Mouse (Mus musculus) G1E (cell line): ENCODE results near the gene Zfp398. TPM values are rescaled to one million over a fixed set of nuclear protein-coding genes. Genes with fewer than 3 reads are reported as not detected.

Experiments
- ATAC-seq: 2 replicates; pipeline ENCODE4 v1.8.0; 2016; ENCODE audit warnings: mild to moderate bottlenecking; ENCODE audit not compliant: insufficient number of reproducible peaks, poor library complexity, low FRiP score, severe bottlenecking; ENCODE audit errors: extremely low read depth
- DNase-seq: peaks from one replicate; pipeline ENCODE4 v3.0.0; 2012; ENCODE audit warnings: low spot score
- H3K27me3 ChIP-seq: 2 replicates; pipeline ENCODE4 v1.6.1; 2012; ENCODE audit warnings: mild to moderate bottlenecking, low read length, inconsistent platforms; ENCODE audit not compliant: insufficient read depth
- H3K36me3 ChIP-seq: replicated peaks from 2 replicates; pipeline ENCODE3; 2012; ENCODE audit warnings: mild to moderate bottlenecking, inconsistent platforms
- H3K4me1 ChIP-seq: 2 replicates; pipeline ENCODE4 v1.6.1; 2012; ENCODE audit warnings: low read depth, low read length, inconsistent platforms, mixed read lengths; ENCODE audit not compliant: insufficient read depth
- H3K4me3 ChIP-seq: 2 replicates; pipeline ENCODE4 v1.5.1; 2012; ENCODE audit warnings: low read depth, mild to moderate bottlenecking, inconsistent platforms, low read length, moderate library complexity, mixed read lengths
- H3K9me3 ChIP-seq: replicated peaks from 2 replicates; pipeline ENCODE4 v1.6.1; 2012; ENCODE audit warnings: inconsistent platforms
- CTCF ChIP-seq: IDR thresholded peaks from 2 replicates; pipeline ENCODE4 v1.5.1; 2012; ENCODE audit warnings: low read depth, low read length, inconsistent platforms, mixed read lengths
- GATA1 ChIP-seq: IDR thresholded peaks from 2 replicates; pipeline ENCODE4 v1.6.1; 2012; ENCODE audit warnings: borderline replicate concordance, low read length, inconsistent platforms, mixed read lengths
- GATA2 ChIP-seq: IDR thresholded peaks from 2 replicates; pipeline ENCODE4 v1.6.1; 2012; ENCODE audit warnings: low read depth, low read length, inconsistent platforms, borderline replicate concordance
- POLR2AphosphoS5 ChIP-seq: IDR thresholded peaks from 2 replicates; pipeline ENCODE4 v1.6.1; 2012; ENCODE audit warnings: low read depth, low read length, inconsistent platforms; ENCODE audit not compliant: insufficient replicate concordance
- TAL1 ChIP-seq: conservative IDR thresholded peaks from 2 replicates; pipeline ENCODE4 v1.6.1; 2012; ENCODE audit warnings: low read depth, low read length, inconsistent platforms, mixed read lengths
- polyA plus RNA-seq: library from polyadenylated mRNA; stranded (reverse); fragments of >175 nt; gene quantifications from 2 replicates; pipeline ENCODE4 v1.2.3, GENCODE M21; 2012
- total RNA-seq, 2 experiments: library from RNA; stranded (forward) in 1 of 2; stranded (reverse) in 1 of 2; fragments of 200-1000 nt in 1 of 2; fragments of >200 nt in 1 of 2; fragmentation: Nextera tagmentation in 1 of 2; gene quantifications; 2 replicates each; pipeline ENCODE4 v1.2.3; 2014 to 2017

Gene Zfp398
- total and polyA plus RNA-seq, 3 experiments: 4.6 to 27.5 (median 15.7) TPM

DNA sequence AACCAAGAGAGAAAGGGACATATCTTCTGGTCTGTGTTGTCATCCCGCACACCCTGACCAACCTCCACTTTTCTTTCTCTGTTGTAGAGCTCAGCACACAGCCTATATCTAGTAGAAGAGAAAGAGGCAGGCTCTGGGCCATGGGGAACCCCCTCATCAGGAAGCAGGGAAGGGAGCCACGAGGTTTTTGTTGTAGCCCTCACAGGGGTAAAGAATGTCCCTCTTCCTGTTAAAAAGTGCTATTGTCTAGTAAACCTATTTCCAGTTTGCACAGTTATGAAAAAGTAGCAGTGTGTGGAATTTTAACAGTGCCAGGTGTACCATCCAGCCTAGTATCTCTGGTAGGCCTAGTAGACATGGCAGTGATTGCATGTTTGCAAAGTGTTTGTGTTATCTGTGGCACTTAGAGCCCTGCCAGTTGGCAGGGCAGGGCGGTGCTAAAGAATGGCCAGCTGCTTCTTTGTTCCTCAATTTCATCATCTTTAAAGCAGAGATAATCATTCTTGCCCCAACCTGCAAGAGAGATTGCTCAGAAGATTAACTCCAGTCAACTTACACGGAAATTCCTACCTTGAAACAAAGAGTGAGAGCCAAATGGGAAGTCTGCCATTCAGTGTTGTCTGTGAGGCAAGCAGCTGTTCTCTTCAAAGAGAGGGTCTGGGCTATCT, 43.7 kb downstream of the Zfp398 start:
- ATAC-seq (no peak), DNase-seq (peak; percentile 15)
- no peak overlapping the region for H3K4me3 ChIP-seq
- H3K9me3 ChIP-seq: no peaks in the 10 kb centered on the region
- H3K27me3 ChIP-seq: no peaks in the 10 kb centered on the region
- peaks cover 29% of the 10 kb centered on the region for H3K4me1 ChIP-seq
- TF ChIP-seq GATA2 (no peak), CTCF (no peak), POLR2AphosphoS5 (no peak), GATA1 (no peak), TAL1 (no peak)
- peaks cover 50% of the 10 kb centered on the region for H3K36me3 ChIP-seq

DNA sequence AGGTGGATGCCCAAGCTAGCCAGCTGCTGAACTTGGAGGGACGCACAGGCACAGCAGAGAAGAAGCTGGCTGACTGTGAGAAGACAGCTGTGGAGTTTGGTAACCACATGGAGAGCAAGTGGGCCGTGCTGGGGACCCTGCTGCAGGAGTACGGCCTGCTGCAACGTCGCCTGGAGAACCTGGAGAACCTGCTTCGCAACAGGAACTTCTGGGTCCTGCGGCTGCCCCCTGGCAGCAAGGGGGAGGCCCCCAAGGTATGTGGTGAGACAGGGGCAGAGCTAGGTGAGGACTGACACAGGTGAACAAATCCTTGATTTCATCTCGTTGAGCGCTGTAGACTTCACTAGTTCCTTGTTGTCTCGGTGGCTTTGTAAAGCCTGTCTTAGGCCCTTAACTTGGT, 44.7 kb downstream of the Zfp398 start:
- ATAC-seq: no peak
- no peaks in the 10 kb centered on the region for H3K27me3 ChIP-seq
- peaks cover 60% of the 10 kb centered on the region for H3K36me3 ChIP-seq
- no peak for TF ChIP-seq POLR2AphosphoS5
- TF ChIP-seq GATA1: no peak
- no peak for TF ChIP-seq GATA2
- TF ChIP-seq CTCF: no peak
- no peak for TF ChIP-seq TAL1
- no peak overlapping the region for H3K4me3 ChIP-seq
- DNase-seq: no peak
- H3K9me3 ChIP-seq: no peaks in the 10 kb centered on the region
- H3K4me1 ChIP-seq: peaks cover 29% of the 10 kb centered on the region

GRCm38 (mm10) chr6:47888812-47889383, 53.4 kb downstream of the Zfp398 start:
- no peak for DNase-seq
- Histone ChIP-seq H3K4me3 (no peak overlapping the region), H3K9me3 (no peaks in the 10 kb centered on the region), H3K27me3 (no peaks in the 10 kb centered on the region), H3K36me3 (peaks cover 92% of the 10 kb centered on the region), H3K4me1 (0 out of 2 replicates have a peak, but pooled peaks cover 3% of the 10 kb centered on the region)
- ATAC-seq: no peak
- TF ChIP-seq TAL1: no peak
- no peak for TF ChIP-seq GATA2
- no peak for TF ChIP-seq CTCF
- no peak for TF ChIP-seq GATA1
- TF ChIP-seq POLR2AphosphoS5: no peak

DNA sequence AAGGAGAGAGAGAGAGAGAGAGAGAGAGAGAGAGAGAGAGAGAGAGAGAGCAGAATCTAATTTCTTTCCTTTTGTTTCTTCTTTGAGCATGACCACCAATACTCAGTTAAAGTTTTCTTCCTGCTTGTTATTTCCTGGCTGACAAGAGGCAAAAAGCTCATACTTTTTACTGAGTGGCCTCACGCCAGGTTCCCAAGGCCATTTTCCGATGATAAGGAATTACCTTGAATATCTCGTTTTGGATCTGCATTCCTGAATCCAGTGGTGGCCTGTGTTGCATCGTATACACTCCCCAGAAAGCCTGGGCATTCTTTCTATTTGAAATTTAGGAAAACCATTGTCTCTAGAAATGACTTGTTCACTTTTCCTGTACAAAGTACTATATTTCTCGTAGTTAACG, 64.0 kb downstream of the Zfp398 start:
- peaks cover 64% of the 10 kb centered on the region for H3K36me3 ChIP-seq
- H3K9me3 ChIP-seq: peaks cover 4% of the 10 kb centered on the region
- no peak for TF ChIP-seq TAL1
- no peak for TF ChIP-seq CTCF
- no peak for TF ChIP-seq GATA2
- TF ChIP-seq GATA1: no peak
- TF ChIP-seq POLR2AphosphoS5: no peak
- DNase-seq (no peak), ATAC-seq (no peak)
- no peaks in the 10 kb centered on the region for H3K4me1 ChIP-seq
- no peak overlapping the region for H3K4me3 ChIP-seq
- no peaks in the 10 kb centered on the region for H3K27me3 ChIP-seq

GRCm38 (mm10) chr6:47903587-47903986, 68.1 kb downstream of the Zfp398 start:
- H3K27me3 ChIP-seq: no peaks in the 10 kb centered on the region
- H3K36me3 ChIP-seq: peaks cover 90% of the 10 kb centered on the region
- DNase-seq: no peak
- H3K4me3 ChIP-seq: no peak overlapping the region
- no peak for ATAC-seq
- H3K4me1 ChIP-seq: no peaks in the 10 kb centered on the region
- no peak for TF ChIP-seq TAL1
- TF ChIP-seq POLR2AphosphoS5: no peak
- no peak for TF ChIP-seq GATA2
- no peak for TF ChIP-seq GATA1
- TF ChIP-seq CTCF: no peak
- H3K9me3 ChIP-seq: peaks cover 13% of the 10 kb centered on the region

GRCm38 (mm10) chr6:47904361-47904760, 68.9 kb downstream of the Zfp398 start:
- ATAC-seq: no peak
- Histone ChIP-seq H3K4me1 (no peaks in the 10 kb centered on the region), H3K9me3 (peaks cover 13% of the 10 kb centered on the region), H3K4me3 (peak overlapping the region; percentile 0; the same call in 1 of the 2 replicates), H3K27me3 (no peaks in the 10 kb centered on the region), H3K36me3 (peaks cover 88% of the 10 kb centered on the region)
- DNase-seq: no peak
- TF ChIP-seq CTCF (no peak), GATA1 (no peak), GATA2 (no peak), POLR2AphosphoS5 (no peak), TAL1 (no peak)
